Mouse (Mus musculus): ENCODE measurements around the gene Zfp839.

- TF ChIP-seq CTCF (IDR thresholded peaks at IDR 0.05; ENCODE audit: low read depth) (no peak), EP300 (IDR thresholded peaks at IDR 0.05; ENCODE audit: low read depth) (no peak)
Measured at GRCm38 (mm10) chr12:110813132-110813531, 36.9 kb upstream of the Zfp839 start.

Data from liver, embryonic 14.5 days (tissue).